Mouse (Mus musculus) CD4-positive, CD25-positive, alpha-beta regulatory T cell, adult 4 months (primary cell): ENCODE data around the gene Eml6. TPM values are rescaled to one million over a fixed set of nuclear protein-coding genes. Genes with fewer than 3 reads are reported as not detected.

Experiments
- polyA plus RNA-seq, 2 experiments: library from polyadenylated mRNA; unstranded; fragments of 100-300 nt; shearing (Covaris generic); gene quantifications; one replicate each; pipeline ENCODE4 v1.2.1; 2017

Gene Eml6
- polyA plus RNA-seq, 2 experiments from 2014 or later, result 0.36 to 1.2 TPM

Other genes with a start within 250 kb of the Eml6 start
- gene 4931440F15Rik, start 200.4 kb downstream of the Eml6 start, polyA plus RNA-seq, result under 1 TPM in 1 of 2 experiments, not detected in 1; 0.11 TPM
- 100 to 1,000 TPM in 1 of 2 experiments, 10 to 100 TPM in 1; 95.8 to 120 TPM for gene Sptbn1, start 242.1 kb upstream of the Eml6 start, polyA plus RNA-seq